Mouse (Mus musculus): ENCODE results near the gene Bmp2k. TPM values are rescaled to one million over a fixed set of nuclear protein-coding genes. Genes with fewer than 3 reads are reported as not detected.

Gene Bmp2k
- polyA plus RNA-seq, 1 experiment from 2014 or later, result 16.5 TPM

DNA sequence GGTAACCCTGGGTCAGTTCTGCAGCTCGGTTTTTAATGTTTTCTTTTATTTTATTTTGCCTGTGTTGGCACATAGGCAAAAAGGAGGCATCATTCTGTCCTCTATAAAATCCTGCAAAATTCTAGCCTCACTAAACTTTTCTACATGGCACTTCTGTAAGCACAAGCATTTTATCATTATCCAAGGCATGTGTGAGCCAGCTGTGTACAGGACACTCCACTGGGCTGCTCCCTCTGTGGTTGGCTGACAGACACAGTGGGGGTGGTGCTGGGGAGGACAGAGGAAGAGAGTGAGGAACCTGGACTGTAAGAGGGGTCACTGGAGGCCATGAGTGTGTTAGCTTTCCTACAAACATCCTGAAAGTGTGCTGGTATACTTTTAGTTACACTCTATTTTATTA, 64.6 kb downstream of the Bmp2k start:
- Histone ChIP-seq H3K4me1 (ENCODE audit: insufficient read depth, low read depth, low read length) (no peaks in the 10 kb centered on the region), H3K27me3 (replicated peaks; ENCODE audit: insufficient read depth, low read length) (no peaks in the 10 kb centered on the region), H3K9me3 (ENCODE audit: low read length) (no peaks in the 10 kb centered on the region), H3K4me2 (replicated peaks; ENCODE audit: low read depth, low read length) (no peak overlapping the region), H3K9ac (replicated peaks; ENCODE audit: low read depth) (no peak overlapping the region), H3K4me3 (ENCODE audit: low read depth, low read length) (no peak overlapping the region), H3K36me3 (ENCODE audit: insufficient read depth, low read length) (peaks cover 20% of the 10 kb centered on the region), H3K27ac (ENCODE audit: low read length) (no peak overlapping the region)
- 62% methylated on average over 1 of the region's 1 CpGs for WGBS
- ATAC-seq (no peak), DNase-seq (ENCODE audit: low spot score) (no peak)
- no peak for TF ChIP-seq EP300 (IDR thresholded peaks at IDR 0.05)
- TF ChIP-seq CTCF (IDR thresholded peaks at IDR 0.05), result no peak

GRCm38 (mm10) chr5:97065746-97066145, 68.3 kb downstream of the Bmp2k start:
- TF ChIP-seq EP300 (IDR thresholded peaks at IDR 0.05) (no peak), CTCF (IDR thresholded peaks at IDR 0.05) (no peak)
- Histone ChIP-seq H3K27me3 (replicated peaks; ENCODE audit: insufficient read depth, low read length) (no peaks in the 10 kb centered on the region), H3K4me1 (ENCODE audit: insufficient read depth, low read depth, low read length) (no peaks in the 10 kb centered on the region), H3K9me3 (ENCODE audit: low read length) (no peaks in the 10 kb centered on the region), H3K9ac (replicated peaks; ENCODE audit: low read depth) (no peak overlapping the region), H3K4me2 (replicated peaks; ENCODE audit: low read depth, low read length) (no peak overlapping the region), H3K4me3 (ENCODE audit: low read depth, low read length) (no peak overlapping the region), H3K36me3 (ENCODE audit: insufficient read depth, low read length) (peaks cover 27% of the 10 kb centered on the region), H3K27ac (ENCODE audit: low read length) (no peak overlapping the region)
- ATAC-seq (no peak), DNase-seq (ENCODE audit: low spot score) (no peak)
- 77% methylated on average over 4 of the region's 4 CpGs for WGBS

DNA sequence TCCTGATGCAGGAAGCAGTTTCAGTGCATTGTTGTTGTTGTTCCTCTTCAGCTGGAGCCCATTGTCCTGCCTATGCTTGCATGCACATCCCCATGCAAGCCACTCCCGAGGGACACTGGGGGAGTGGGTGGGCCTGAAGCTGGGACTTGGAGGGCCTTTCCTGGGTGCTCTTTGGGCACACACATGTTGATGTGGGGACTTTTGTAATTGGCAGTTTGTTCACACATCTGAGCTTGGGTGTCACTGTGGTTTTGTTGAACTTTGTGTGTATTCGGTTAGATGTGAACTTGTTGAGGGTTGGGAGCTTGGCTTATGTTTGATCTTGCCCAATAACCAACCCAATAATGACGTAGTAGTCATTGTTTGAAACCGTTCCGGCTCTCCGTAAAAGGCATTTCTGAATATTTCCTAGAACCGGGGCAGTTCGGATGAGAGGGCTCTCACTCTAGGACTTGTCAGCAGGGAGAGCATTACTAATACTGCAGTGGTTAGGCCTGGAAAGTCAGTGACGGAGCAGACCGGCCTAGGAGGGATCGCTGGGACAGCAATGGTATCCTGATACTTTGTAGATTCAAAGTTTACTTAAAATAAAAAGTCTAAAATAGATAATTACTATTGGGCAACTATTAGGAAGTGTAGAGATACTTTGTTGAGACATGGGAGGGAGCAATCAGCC, 78.1 kb downstream of the Bmp2k start:
- no peak overlapping the region for H3K4me2 ChIP-seq (replicated peaks; ENCODE audit: low read depth, low read length)
- 89% methylated on average over 11 of the region's 11 CpGs for whole genome bisulfite sequencing
- H3K4me1 ChIP-seq (ENCODE audit: insufficient read depth, low read depth, low read length), result no peaks in the 10 kb centered on the region

GRCm38 (mm10) chr5:97076167-97076566, 78.7 kb downstream of the Bmp2k start:
- Histone ChIP-seq H3K4me2 (replicated peaks; ENCODE audit: low read depth, low read length) (no peak overlapping the region), H3K27me3 (replicated peaks; ENCODE audit: insufficient read depth, low read length) (no peaks in the 10 kb centered on the region), H3K4me3 (ENCODE audit: low read depth, low read length) (no peak overlapping the region), H3K9ac (replicated peaks; ENCODE audit: low read depth) (no peak overlapping the region), H3K9me3 (ENCODE audit: low read length) (no peaks in the 10 kb centered on the region), H3K36me3 (ENCODE audit: insufficient read depth, low read length) (0 out of 2 replicates have a peak, but pooled peaks cover 5% of the 10 kb centered on the region), H3K4me1 (ENCODE audit: insufficient read depth, low read depth, low read length) (no peaks in the 10 kb centered on the region), H3K27ac (ENCODE audit: low read length) (no peak overlapping the region)
- TF ChIP-seq CTCF (IDR thresholded peaks at IDR 0.05), result no peak
- TF ChIP-seq EP300 (IDR thresholded peaks at IDR 0.05), result no peak
- ATAC-seq, result no peak
- no peak for DNase-seq (ENCODE audit: low spot score)
- WGBS, result 88% methylated on average over 5 of the region's 5 CpGs

More for the DNA sequence above, 78.1 kb downstream of the Bmp2k start:
- ATAC-seq (no peak), DNase-seq (ENCODE audit: low spot score) (no peak)
- TF ChIP-seq CTCF (IDR thresholded peaks at IDR 0.05) (no peak), EP300 (IDR thresholded peaks at IDR 0.05) (no peak)
- no peak overlapping the region for H3K27ac ChIP-seq (ENCODE audit: low read length)
- H3K36me3 ChIP-seq (ENCODE audit: insufficient read depth, low read length), result peaks cover 9% of the 10 kb centered on the region
- no peaks in the 10 kb centered on the region for H3K27me3 ChIP-seq (replicated peaks; ENCODE audit: insufficient read depth, low read length)
- H3K9me3 ChIP-seq (ENCODE audit: low read length), result no peaks in the 10 kb centered on the region
- H3K4me3 ChIP-seq (ENCODE audit: low read depth, low read length), result no peak overlapping the region
- H3K9ac ChIP-seq (replicated peaks; ENCODE audit: low read depth), result no peak overlapping the region

DNA sequence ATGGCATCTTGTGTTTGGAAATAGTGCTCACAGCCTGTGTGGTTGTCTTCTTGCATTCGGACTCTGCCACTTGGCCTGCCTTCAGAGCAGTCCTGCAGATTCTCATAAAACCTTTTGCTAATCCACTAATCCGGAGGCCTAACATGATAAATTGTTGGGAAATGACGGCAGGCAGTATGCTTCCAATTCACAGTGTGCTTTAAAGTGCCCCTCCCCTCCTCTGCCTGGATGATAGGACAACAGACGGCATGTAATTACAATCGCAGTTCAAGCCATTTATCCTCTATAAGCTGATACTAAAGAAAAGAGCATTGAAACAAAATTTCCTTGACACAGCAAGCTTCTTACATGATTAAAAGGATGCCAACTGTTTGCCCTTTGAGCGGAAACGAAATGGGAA, 80.2 kb downstream of the Bmp2k start:
- H3K9me3 ChIP-seq (ENCODE audit: low read length), result no peaks in the 10 kb centered on the region
- no peak overlapping the region for H3K4me2 ChIP-seq (replicated peaks; ENCODE audit: low read depth, low read length)
- H3K4me1 ChIP-seq (ENCODE audit: insufficient read depth, low read depth, low read length), result no peaks in the 10 kb centered on the region
- ATAC-seq (no peak), DNase-seq (ENCODE audit: low spot score) (no peak)
- H3K27ac ChIP-seq (ENCODE audit: low read length), result no peak overlapping the region
- H3K27me3 ChIP-seq (replicated peaks; ENCODE audit: insufficient read depth, low read length), result no peaks in the 10 kb centered on the region
- TF ChIP-seq EP300 (IDR thresholded peaks at IDR 0.05) (no peak), CTCF (IDR thresholded peaks at IDR 0.05) (no peak)
- H3K4me3 ChIP-seq (ENCODE audit: low read depth, low read length), result no peak overlapping the region
- H3K9ac ChIP-seq (replicated peaks; ENCODE audit: low read depth), result no peak overlapping the region
- H3K36me3 ChIP-seq (ENCODE audit: insufficient read depth, low read length), result 0 out of 2 replicates have a peak, but pooled peaks cover 5% of the 10 kb centered on the region
- WGBS, result 74% methylated on average over 7 of the region's 7 CpGs

DNA sequence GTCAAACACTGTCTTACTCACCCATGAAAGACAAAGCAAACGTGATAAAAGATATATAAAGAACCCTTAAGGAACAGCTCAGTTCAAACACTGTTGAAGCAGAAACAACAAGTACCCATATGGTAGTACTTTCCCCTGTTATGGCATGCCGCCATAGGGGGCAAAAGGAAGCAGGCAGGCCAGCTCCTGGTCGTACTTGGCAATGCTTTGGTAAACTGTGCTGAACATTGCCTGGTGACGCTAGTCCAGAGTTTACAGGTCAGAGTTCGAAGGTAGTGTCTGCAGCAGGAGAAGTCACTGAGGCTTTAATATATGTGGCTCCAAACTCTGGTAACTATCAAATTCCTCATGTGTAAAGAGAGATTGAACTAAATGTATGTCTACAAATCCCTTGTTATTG, 81.2 kb downstream of the Bmp2k start:
- Histone ChIP-seq H3K9me3 (ENCODE audit: low read length) (no peaks in the 10 kb centered on the region), H3K27ac (ENCODE audit: low read length) (no peak overlapping the region), H3K4me1 (ENCODE audit: insufficient read depth, low read depth, low read length) (no peaks in the 10 kb centered on the region), H3K27me3 (replicated peaks; ENCODE audit: insufficient read depth, low read length) (no peaks in the 10 kb centered on the region), H3K36me3 (ENCODE audit: insufficient read depth, low read length) (peaks cover 5% of the 10 kb centered on the region; the same call in 1 of the 2 replicates), H3K4me3 (ENCODE audit: low read depth, low read length) (no peak overlapping the region), H3K4me2 (replicated peaks; ENCODE audit: low read depth, low read length) (no peak overlapping the region), H3K9ac (replicated peaks; ENCODE audit: low read depth) (no peak overlapping the region)
- no peak for ATAC-seq
- WGBS, result 66% methylated on average over 5 of the region's 5 CpGs
- no peak for TF ChIP-seq CTCF (IDR thresholded peaks at IDR 0.05)
- no peak for TF ChIP-seq EP300 (IDR thresholded peaks at IDR 0.05)
- DNase-seq (ENCODE audit: low spot score), result no peak

All from lung, postnatal 0 days (tissue).